8 mouse cellular contexts compared by ENCODE assay signal in the genomic region with DNA sequence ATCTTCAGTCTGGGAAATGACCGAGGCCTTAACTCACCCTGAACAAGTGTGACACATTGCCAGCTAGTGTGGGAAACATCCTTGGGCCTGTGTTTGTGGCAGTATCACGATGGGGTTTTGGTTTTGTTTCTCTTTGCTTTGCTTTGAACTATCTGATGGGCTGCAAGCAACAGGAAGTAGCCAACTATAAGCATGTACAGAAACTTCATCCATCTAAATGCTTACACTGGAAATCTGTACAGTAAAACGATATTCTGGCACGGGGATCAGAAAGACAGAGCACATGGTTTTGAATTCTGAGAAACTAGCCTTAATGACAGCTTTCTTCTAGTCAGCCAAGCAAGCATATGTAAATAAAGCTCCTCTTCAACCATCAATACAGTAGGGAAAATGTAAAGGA. TPM values are rescaled to one million over a fixed set of nuclear protein-coding genes. Genes with fewer than 3 reads are reported as not detected.
DNase-seq lines count a peak whose midpoint lies in the region; ATAC-seq lines count a peak whose summit lies in the region.

No protein-coding gene starts in this region.

- H3K36me3 ChIP-seq in embryonic facial prominence, embryonic 13.5 days = peaks cover 21% of the 10 kb centered on the region
- peaks cover 25% of the 10 kb centered on the region for H3K36me3 ChIP-seq in intestine, embryonic 14.5 days (ENCODE audit: control insufficient read depth, insufficient read depth, low read length)
- peaks cover 3% of the 10 kb centered on the region; the same call in 1 of the 2 replicates for H3K36me3 ChIP-seq in midbrain, embryonic 14.5 days (ENCODE audit: control insufficient read depth, insufficient read depth, low read length)

- H3K9me3 ChIP-seq in embryonic facial prominence, embryonic 13.5 days = no peaks in the 10 kb centered on the region
- no peaks in the 10 kb centered on the region for H3K9me3 ChIP-seq in intestine, embryonic 14.5 days (ENCODE audit: control insufficient read depth, low read length)
- H3K9me3 ChIP-seq in midbrain, embryonic 14.5 days (ENCODE audit: control insufficient read depth, low read length) = no peaks in the 10 kb centered on the region

- peak overlapping the region; percentile 65 for H3K4me3 ChIP-seq in embryonic facial prominence, embryonic 13.5 days
- peak overlapping the region; percentile 77 for H3K4me3 ChIP-seq in intestine, embryonic 14.5 days (ENCODE audit: low read depth, low read length)
- peak overlapping the region; percentile 66 for H3K4me3 ChIP-seq in midbrain, embryonic 14.5 days (replicated peaks; ENCODE audit: low read depth, low read length)

- peak overlapping the region; percentile 76 for H3K27ac ChIP-seq in embryonic facial prominence, embryonic 13.5 days
- H3K27ac ChIP-seq in intestine, embryonic 14.5 days (ENCODE audit: low read depth) = peak overlapping the region; percentile 33
- H3K27ac ChIP-seq in midbrain, embryonic 14.5 days (replicated peaks; ENCODE audit: low read depth, low read length) = 0 out of 2 replicates have a peak overlapping the region, but pooled peaks have one; percentile 1

- peak overlapping the region; percentile 99 for H3K4me2 ChIP-seq in embryonic facial prominence, embryonic 13.5 days
- peak overlapping the region; percentile 96 for H3K4me2 ChIP-seq in intestine, embryonic 14.5 days (ENCODE audit: low read length)
- H3K4me2 ChIP-seq in midbrain, embryonic 14.5 days (ENCODE audit: low read length) = peak overlapping the region; percentile 88

- peak overlapping the region; percentile 72 for H3K9ac ChIP-seq in embryonic facial prominence, embryonic 13.5 days
- H3K9ac ChIP-seq in intestine, embryonic 14.5 days (ENCODE audit: low read length) = peak overlapping the region; percentile 49
- peak overlapping the region; percentile 39 for H3K9ac ChIP-seq in midbrain, embryonic 14.5 days (replicated peaks; ENCODE audit: low read length)

- peak; percentile 13 for DNase-seq in adrenal gland, adult 2 months
- no peak for DNase-seq in adrenal gland, postnatal 25 days
- DNase-seq in 3T3-L1 (ENCODE audit: low read depth, low spot score) = peak; percentile 68
- peak; percentile 65 for DNase-seq in intestine, embryonic 14.5 days (ENCODE audit: low spot score)
- DNase-seq in midbrain, embryonic 14.5 days = no peak
- no peak for DNase-seq in right cerebral cortex, postnatal 25 days

- H3K4me1 ChIP-seq in embryonic facial prominence, embryonic 13.5 days = peaks cover 26% of the 10 kb centered on the region
- H3K4me1 ChIP-seq in intestine, embryonic 14.5 days (replicated peaks; ENCODE audit: control insufficient read depth, insufficient read depth, low read length) = peaks cover 16% of the 10 kb centered on the region
- H3K4me1 ChIP-seq in midbrain, embryonic 14.5 days (ENCODE audit: control insufficient read depth, insufficient read depth, low read length) = peaks cover 9% of the 10 kb centered on the region

- H3K27me3 ChIP-seq in embryonic facial prominence, embryonic 13.5 days = no peaks in the 10 kb centered on the region
- H3K27me3 ChIP-seq in intestine, embryonic 14.5 days (replicated peaks; ENCODE audit: control insufficient read depth, insufficient read depth, low read length) = no peaks in the 10 kb centered on the region
- no peaks in the 10 kb centered on the region for H3K27me3 ChIP-seq in midbrain, embryonic 14.5 days (ENCODE audit: control insufficient read depth, insufficient read depth, low read length)

- WGBS in embryonic facial prominence, embryonic 13.5 days = 17% methylated on average over 4 of the region's 4 CpGs
- WGBS in intestine, embryonic 14.5 days = 20% methylated on average over 4 of the region's 4 CpGs
- WGBS in midbrain, embryonic 14.5 days = 29% methylated on average over 4 of the region's 4 CpGs

- ATAC-seq in embryonic facial prominence, embryonic 13.5 days (ENCODE audit: insufficient number of reproducible peaks, insufficient read depth, low FRiP score, low TSS enrichment, low read depth) = no peak
- no peak for ATAC-seq in intestine, embryonic 14.5 days (replicated peaks; ENCODE audit: low FRiP score, low TSS enrichment, low read depth)
- ATAC-seq in midbrain, embryonic 14.5 days (ENCODE audit: low FRiP score, low TSS enrichment) = no peak
- ATAC-seq in megakaryocyte progenitor cell, adult 5-6 weeks (replicated peaks; ENCODE audit: poor library complexity) = no peak

RNA-seq across cellular contexts. Expression of gene Dhfr, which starts 0.6 kb away (rescaled TPM):
- total RNA-seq in adrenal gland, adult 2 months (2021) = 1 to 10 TPM; 2.3 to 2.9 TPM
- polyA plus RNA-seq in adrenal gland, adult 2 months (2012; rRNA removed) = 0.83 and 1.1 TPM in 2 replicates
- total RNA-seq in adrenal gland, postnatal 25 days (2021) = 4.3 and 5.4 TPM in 2 replicates
- 15.8 and 16.1 TPM in 2 replicates for polyA plus RNA-seq in embryonic facial prominence, embryonic 13.5 days (2015; fragmentation: Nextera tagmentation; extraction: Ambion mirVana)
- 18.6 and 19.5 TPM in 2 replicates for polyA plus RNA-seq in intestine, embryonic 14.5 days (2014; fragmentation: Nextera tagmentation; extraction: Ambion mirVana)
- polyA plus RNA-seq in midbrain, embryonic 14.5 days (2014; fragmentation: Nextera tagmentation; extraction: Ambion mirVana) = 3.6 and 5.7 TPM in 2 replicates
- 22.1 and 24.7 TPM in 2 replicates for total RNA-seq in megakaryocyte progenitor cell, adult 5-6 weeks (2015)
- total RNA-seq in megakaryocyte progenitor cell, adult 5-6 weeks (2017) = 21.5 and 22.6 TPM in 2 replicates

RNA-seq across cellular contexts. Expression of gene Msh3, which starts 0.8 kb away (rescaled TPM):
- 10 to 100 TPM; 17.9 to 21.6 TPM for total RNA-seq in adrenal gland, adult 2 months (2021)
- polyA plus RNA-seq in adrenal gland, adult 2 months (2012; rRNA removed) = 7.2 and 7.3 TPM in 2 replicates
- 29.6 and 38.8 TPM in 2 replicates for total RNA-seq in adrenal gland, postnatal 25 days (2021)
- 32.6 and 34.0 TPM in 2 replicates for polyA plus RNA-seq in embryonic facial prominence, embryonic 13.5 days (2015; fragmentation: Nextera tagmentation; extraction: Ambion mirVana)
- 30.2 and 37.3 TPM in 2 replicates for polyA plus RNA-seq in intestine, embryonic 14.5 days (2014; fragmentation: Nextera tagmentation; extraction: Ambion mirVana)
- polyA plus RNA-seq in midbrain, embryonic 14.5 days (2014; fragmentation: Nextera tagmentation; extraction: Ambion mirVana) = 23.8 and 27.5 TPM in 2 replicates
- total RNA-seq in megakaryocyte progenitor cell, adult 5-6 weeks (2015) = 35.6 and 46.4 TPM in 2 replicates
- 30.3 and 39.5 TPM in 2 replicates for total RNA-seq in megakaryocyte progenitor cell, adult 5-6 weeks (2017)

RNA-seq across cellular contexts. Expression of gene Gm20379, which starts 48.2 kb away (rescaled TPM):
- total RNA-seq in adrenal gland, adult 2 months (2021) = not detected
- not detected in 2 replicates for polyA plus RNA-seq in adrenal gland, adult 2 months (2012; rRNA removed)
- not detected in 2 replicates for total RNA-seq in adrenal gland, postnatal 25 days (2021)
- 1.3 and 1.9 TPM in 2 replicates for polyA plus RNA-seq in embryonic facial prominence, embryonic 13.5 days (2015; fragmentation: Nextera tagmentation; extraction: Ambion mirVana)
- 1.1 TPM in 2 replicates for polyA plus RNA-seq in intestine, embryonic 14.5 days (2014; fragmentation: Nextera tagmentation; extraction: Ambion mirVana)
- 0.49 and 0.82 TPM in 2 replicates for polyA plus RNA-seq in midbrain, embryonic 14.5 days (2014; fragmentation: Nextera tagmentation; extraction: Ambion mirVana)
- not detected in 2 replicates for total RNA-seq in megakaryocyte progenitor cell, adult 5-6 weeks (2015)
- not detected in 2 replicates for total RNA-seq in megakaryocyte progenitor cell, adult 5-6 weeks (2017)

Comparison
In these comparisons a context has a peak if more than half of its experiments do, and no peak if none do; other contexts are left out.
1. DNase-seq: peak in adrenal gland, adult 2 months (single experiment), 3T3-L1 (single experiment) and intestine, embryonic 14.5 days (single experiment); none in adrenal gland, postnatal 25 days (single experiment), midbrain, embryonic 14.5 days (single experiment) and right cerebral cortex, postnatal 25 days (single experiment).
2. H3K27ac ChIP-seq: peak in every context shown above with its lines; median percentile 76 in embryonic facial prominence, embryonic 13.5 days; 33 in intestine, embryonic 14.5 days; 1 in midbrain, embryonic 14.5 days.
3. Peak in every context shown above with its lines, with median percentiles within 50 percentile points of each other: H3K4me2 ChIP-seq, H3K4me3 ChIP-seq and H3K9ac ChIP-seq.